Mouse (Mus musculus): Measurements from ENCODE around the gene Abcc2.
A peak's percentile ranks its signal among the peaks of the same experiment; 100 is the strongest.

Gene Abcc2

DNA sequence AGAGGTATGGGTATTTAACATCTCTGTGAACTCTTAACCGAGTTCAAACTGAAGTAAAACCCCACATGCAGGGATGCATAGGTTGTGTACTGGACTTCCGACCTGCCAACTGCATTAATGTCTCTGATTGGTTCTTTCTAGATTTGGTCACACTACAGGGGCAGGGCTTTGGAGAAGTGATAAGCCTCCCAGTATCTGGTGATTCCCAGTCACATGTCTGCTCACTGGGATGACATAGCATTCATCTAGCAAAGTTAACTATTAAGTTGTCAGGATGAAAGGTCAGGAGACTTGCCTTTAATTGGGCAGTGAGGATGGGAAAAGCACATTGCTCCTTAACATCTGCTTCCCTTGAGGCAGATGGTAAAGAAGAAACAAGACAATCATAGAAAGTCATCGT, at the start of gene Abcc2:
Gene Abcc2, plus strand, starts transcription at position 213 of the 400 bp plus-strand sequence.
- DNase-seq (ENCODE audit: extremely low read depth, low read depth), result no peak

GRCm38 (mm10) chr19:43738409-43738808, 43.6 kb upstream of the Abcc2 start:
- DNase-seq (ENCODE audit: extremely low read depth, low read depth), result no peak

DNA sequence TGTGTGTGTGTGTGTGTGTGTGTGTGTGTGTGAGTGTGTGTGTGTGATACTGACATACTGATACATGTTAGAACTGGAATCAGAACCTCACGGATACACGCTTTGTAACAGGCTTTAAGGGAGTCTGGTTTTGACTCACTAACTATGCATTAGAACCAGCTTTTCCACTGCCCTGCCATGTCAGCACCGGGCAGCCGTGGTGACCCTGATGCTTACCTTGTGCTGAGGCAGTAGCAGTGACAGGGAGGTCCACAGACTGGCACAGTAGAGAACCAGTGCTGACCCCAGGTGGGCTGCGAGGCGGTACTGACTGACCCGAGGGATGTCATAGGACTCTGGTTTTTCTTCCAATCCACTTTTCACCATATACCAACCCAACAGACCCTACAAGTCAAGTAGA, 38.6 kb upstream of the Abcc2 start:
- DNase-seq (ENCODE audit: extremely low read depth, low read depth), result no peak

- no peak for DNase-seq (ENCODE audit: extremely low read depth, low read depth)
Measured at GRCm38 (mm10) chr19:43745740-43746139, 36.3 kb upstream of the Abcc2 start.

DNA sequence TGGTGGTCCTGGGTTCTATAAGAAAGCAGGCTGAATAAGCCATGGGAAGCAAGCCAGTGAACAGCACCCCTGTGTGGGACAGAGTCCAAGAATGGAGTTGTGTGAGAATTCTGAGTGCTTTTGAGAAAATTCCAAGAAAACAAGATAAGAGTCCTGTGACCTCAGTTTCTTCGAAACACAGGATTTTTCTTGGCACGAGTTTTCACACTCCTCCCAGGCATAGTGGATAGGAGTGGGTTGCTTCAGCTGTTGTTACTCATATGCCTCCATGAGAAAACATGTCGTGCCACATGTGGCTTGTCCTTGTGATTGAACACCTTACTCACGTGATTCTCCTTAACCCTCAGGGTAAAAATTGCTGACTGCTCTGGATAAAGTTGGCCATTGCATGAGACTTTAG, 34.1 kb upstream of the Abcc2 start:
- no peak for DNase-seq (ENCODE audit: extremely low read depth, low read depth)

- no peak for DNase-seq (ENCODE audit: extremely low read depth, low read depth)
Measured at GRCm38 (mm10) chr19:43750008-43750407, 32.0 kb upstream of the Abcc2 start.

GRCm38 (mm10) chr19:43752489-43753225, 29.3 kb upstream of the Abcc2 start, which contains the start of the genes Cutc and Cox15:
Cutc (plus strand) TSS chr19:43752996.
Cox15 (minus strand) TSS chr19:43753000.
- DNase-seq (ENCODE audit: extremely low read depth, low read depth), result peak; percentile 88

DNA sequence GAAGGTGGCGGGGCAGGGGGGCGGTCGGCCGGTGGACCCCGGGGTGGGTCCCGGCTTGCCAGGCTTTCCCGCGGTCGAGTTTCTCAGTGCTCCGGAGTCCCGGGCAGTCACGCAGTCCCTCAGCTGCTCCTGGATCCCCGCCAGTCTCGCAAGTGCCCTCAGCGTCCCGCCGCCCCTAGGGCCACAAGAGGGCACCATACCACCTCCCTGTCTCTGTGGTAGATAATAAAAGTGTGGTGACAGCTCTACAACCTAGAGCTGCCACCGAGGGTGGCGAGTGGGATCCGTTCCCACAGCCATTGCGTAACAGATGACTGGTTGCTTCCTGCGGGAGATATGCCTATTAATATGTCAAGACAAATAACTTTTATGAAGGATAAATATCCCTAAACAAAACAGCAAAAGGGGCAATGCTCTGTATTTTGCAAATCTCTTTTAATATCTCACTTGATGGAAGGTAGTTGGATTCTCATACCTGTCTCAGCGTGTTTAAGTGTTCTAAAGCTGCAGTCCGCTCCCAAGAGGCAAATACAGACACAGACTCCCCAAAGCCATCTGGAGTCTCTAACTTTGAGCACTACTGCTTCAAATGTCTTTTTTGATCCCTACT, 28.7 kb upstream of the Abcc2 start:
- peak; percentile 82 for DNase-seq (ENCODE audit: extremely low read depth, low read depth)

GRCm38 (mm10) chr19:43754237-43754636, 27.8 kb upstream of the Abcc2 start:
- no peak for DNase-seq (ENCODE audit: extremely low read depth, low read depth)

DNA sequence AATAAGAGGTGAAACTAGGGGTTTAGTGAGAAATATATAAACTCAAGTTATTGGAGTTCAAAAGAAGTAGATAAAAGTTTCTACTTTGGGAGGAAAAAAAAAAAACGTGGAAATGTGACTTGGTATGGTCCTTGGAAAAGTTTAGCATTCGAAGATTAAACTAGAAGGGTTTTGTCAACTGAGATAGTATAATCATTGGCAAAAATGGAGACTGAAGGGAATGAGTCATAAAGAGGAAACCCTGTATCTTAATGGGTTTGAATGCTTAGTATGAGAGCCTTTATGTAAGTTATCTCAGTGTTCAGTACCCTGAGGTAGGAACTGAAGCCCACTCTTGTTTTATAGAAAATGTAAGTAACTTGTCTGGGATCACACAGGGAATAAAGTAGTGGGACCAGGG, 27.1 kb upstream of the Abcc2 start:
- no peak for DNase-seq (ENCODE audit: extremely low read depth, low read depth)

GRCm38 (mm10) chr19:43760504-43760903, 21.5 kb upstream of the Abcc2 start:
- peak; percentile 70 for DNase-seq (ENCODE audit: extremely low read depth, low read depth)

DNA sequence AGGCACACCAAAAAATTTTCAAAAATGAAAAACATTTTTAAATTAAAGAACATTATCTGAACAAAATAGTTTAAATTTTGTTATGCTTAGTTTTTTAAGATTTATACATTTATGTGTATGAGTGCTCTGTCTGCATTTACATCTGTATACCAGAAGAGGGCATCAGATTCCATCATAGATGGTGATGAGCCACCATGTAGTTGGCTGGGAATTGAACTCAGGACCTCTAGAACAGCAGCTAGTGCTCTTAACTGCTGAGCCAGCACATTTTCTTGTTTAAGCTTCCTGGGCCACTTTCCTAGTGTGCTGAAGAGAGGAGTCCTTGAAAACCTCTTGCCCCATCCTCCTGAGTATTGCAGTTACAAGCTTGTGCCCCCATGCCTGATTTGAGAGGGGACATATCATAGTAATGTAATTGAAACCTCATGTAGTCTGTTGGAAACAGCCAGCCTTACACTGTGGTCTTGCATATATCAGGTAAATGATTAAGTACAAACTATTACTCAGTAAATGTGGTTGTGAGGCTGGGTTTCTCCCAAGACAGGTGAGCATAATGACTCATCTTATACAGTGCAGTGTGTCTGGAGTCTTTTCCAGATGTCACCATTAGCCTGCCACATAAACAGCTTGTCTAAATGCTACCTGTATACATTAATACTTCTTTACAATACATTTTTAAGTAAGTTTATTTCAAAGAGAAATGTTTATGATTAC, 20.3 kb upstream of the Abcc2 start:
- DNase-seq (ENCODE audit: extremely low read depth, low read depth), result no peak

GRCm38 (mm10) chr19:43762410-43762809, 19.6 kb upstream of the Abcc2 start:
- DNase-seq (ENCODE audit: extremely low read depth, low read depth), result no peak

DNA sequence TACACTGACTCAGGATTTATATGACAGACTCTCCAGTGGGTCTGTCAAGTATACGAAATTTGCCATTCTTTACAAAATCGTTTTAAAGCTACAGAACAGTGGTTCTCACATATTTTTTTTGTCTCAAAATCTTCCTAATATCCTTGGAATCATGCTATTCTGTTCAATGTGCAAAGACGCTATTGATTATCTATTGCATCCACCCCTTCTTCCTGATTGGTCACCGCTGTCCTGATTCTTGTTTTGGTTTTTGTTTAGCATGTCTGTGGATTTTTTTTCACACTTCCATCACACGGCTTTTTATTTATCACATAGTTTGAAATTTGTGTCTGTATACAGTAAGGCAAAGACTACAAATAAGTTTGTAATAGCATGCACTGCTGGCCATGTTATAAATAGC, 15.5 kb upstream of the Abcc2 start:
- DNase-seq (ENCODE audit: extremely low read depth, low read depth), result no peak

DNA sequence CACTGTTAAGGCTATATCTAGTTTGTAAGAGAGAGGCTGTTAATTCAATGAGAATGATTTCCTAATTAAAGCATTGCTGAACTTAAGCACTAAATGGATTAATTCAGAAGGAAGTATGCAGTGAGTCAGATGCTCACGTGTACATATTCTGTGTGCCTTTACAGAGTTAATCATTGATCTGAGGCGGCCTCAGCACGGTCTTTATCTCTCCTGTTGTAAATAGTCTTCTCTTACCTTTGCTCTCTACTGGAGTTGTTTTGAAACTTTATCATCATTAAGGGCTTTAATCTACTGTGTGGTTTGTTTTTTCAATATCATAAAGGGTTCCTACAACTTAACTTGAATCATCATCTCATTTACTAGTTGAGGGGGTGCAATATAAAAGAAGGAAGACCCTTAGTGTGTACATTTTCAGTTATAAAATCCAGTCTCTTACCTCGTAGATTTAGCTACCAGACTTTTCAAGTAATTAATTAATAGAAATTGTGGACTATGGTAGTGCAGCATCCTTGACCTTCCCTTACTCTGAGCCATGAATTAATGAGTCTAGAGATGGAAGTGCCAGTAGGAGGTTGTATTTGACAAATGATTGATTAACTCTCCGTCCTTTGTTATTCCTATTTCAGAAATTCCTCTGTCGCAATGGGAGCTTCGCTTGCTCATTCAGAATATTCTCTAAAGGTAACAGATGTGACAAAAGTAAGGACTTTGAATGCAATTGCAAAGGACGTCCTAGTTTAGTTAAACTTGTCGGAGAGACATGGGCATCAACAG, 14.3 kb upstream of the Abcc2 start:
- no peak for DNase-seq (ENCODE audit: extremely low read depth, low read depth)

DNA sequence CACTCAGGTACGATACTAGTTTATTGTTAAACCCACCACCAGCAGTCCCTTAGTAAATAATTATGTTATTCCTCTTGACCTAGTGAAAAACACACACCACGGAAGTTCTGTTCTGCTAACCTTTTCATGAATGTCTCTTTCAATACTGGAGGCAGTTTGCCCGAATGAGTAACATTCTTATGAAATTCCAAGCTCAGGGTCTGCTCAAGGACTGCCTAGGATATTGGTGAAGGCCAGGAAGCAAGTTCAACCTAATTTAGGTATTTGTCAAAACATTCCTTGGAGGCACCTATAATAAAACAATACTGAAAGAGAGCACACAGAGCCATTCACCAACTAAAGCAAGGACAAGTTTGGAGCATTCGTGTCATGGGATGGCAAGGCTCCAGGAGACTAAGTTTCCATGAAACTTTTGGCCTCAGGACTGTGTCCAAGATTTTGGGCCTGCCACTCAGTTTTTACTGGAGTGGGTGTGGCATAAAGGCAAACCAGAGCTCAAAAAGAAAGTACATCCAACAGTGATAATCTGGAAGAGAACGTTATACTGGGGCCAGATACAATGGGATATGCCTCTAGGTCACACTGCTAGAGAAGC, 12.5 kb upstream of the Abcc2 start:
- DNase-seq (ENCODE audit: extremely low read depth, low read depth), result no peak

- DNase-seq (ENCODE audit: extremely low read depth, low read depth), result peak; percentile 59
Measured at GRCm38 (mm10) chr19:43770584-43770983, 11.4 kb upstream of the Abcc2 start.

DNA sequence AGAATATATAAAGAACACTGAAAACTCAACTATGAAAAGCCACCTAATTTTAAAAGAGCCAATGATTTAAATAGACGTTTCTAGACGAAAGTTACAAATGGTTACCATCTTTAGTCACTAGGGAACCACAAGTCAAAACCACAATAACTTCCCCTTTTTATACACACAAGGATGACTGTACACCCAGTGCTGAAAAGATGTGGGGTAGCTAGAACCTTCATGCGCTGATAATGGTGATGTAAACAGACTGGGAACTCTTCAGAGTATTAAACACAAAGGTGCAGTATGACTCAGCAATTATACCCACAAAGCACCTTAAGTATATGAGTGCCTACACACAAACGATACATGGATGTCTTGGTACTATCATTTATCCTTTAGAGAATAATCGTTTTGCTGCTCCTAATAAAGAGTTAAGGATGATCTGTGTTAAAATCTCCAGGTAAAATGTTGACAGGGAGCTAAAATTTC, 10.5 kb upstream of the Abcc2 start:
- peak; percentile 98 for DNase-seq (ENCODE audit: extremely low read depth, low read depth)

DNA sequence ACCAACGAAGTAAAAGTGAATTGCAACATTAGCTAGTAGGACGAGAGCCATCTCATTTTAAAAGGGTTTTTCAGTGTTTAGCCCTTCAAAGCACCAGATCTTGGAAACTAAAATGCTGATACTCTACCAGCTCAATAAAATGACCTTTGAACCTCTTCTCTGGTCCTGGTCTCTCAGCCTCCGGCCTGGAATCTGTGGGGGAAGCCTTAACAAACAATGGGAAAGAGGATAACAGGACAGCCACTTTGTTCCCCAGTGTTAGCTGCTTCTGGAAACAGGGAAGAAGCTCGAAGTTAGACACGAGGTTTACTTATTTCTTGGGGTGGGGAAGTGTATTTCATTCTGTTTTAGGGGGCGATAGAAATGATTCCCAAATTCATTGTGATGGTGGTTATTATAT, 9.7 kb upstream of the Abcc2 start:
- no peak for DNase-seq (ENCODE audit: extremely low read depth, low read depth)

GRCm38 (mm10) chr19:43775433-43775832, 6.6 kb upstream of the Abcc2 start:
- DNase-seq (ENCODE audit: extremely low read depth, low read depth), result no peak

DNA sequence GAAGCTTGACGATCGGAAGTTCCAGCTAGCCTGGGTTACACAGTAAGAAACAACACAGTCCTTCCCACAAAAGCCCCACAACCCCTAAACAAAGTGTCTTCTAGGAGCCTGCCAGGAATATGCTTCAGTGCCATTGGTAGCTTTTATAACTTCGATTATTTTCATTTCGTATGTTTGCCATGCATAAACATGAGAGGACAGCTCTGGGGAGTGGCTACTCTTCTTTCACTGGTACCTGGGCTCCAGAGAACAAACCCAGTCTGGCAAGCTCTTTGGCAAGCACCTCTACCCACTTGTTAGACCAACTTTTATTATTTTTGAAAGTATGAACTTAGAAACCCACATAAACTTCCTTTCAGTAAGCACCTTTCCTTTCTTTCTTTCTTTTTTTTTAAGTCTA, 5.4 kb upstream of the Abcc2 start:
- DNase-seq (ENCODE audit: extremely low read depth, low read depth), result no peak

All from MEL-GATA-1-ER (cell line).